Mouse (Mus musculus): Measurements from ENCODE around the gene Kmt2d. TPM values are rescaled to one million over a fixed set of nuclear protein-coding genes. Genes with fewer than 3 reads are reported as not detected.

Gene Kmt2d
- total and polyA plus RNA-seq, 3 experiments: 4.8 to 22.7 (median 14.1) TPM

DNA sequence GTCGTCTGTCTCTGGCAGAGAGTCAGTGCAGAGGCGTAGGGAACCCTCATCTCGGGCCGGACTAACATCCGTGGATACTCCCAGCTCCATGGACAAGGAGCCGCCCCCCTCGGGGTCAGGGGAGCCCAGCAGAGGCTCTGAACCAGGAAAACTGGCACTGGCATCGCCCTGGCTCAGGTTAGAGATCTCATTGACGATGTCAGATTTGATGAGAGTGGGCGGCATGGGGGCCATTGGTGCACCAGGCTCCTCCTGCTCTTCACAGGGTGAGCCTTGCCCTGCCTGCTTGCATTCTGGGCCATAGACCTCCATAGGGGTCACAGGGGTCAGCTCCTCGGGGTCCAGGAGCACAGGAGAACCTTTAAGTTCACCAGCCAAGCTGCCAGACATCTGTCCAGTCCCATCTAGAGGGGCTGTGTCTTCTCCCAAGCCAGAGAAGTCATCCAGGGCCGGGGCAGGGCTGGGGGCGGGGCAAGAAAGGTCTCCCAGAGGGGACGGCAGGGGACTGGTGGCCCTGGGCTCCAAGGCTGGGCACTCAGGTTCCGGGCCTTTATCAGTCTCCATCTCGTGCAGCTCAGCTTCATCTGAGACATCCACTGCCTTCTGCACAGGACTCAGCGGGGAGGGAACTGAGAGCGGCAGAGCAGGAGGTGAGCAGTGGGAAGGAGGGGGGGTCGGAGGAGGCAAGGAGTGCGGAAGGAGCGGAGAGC is 9.1 kb downstream of the Kmt2d start:
- no peak for DNase-seq (ENCODE audit: extremely low read depth)
- Histone ChIP-seq H3K9ac (ENCODE audit: insufficient read depth, low read depth) (no peak overlapping the region), H3K4me2 (ENCODE audit: insufficient read depth, low read depth, poor library complexity, severe bottlenecking) (no peak overlapping the region), H3K9me3 (replicated peaks; ENCODE audit: low read length) (no peaks in the 10 kb centered on the region), H3K4me3 (replicated peaks in 1 of 3; ENCODE audit: low read depth in 2 of 3, low read length in 2 of 3, poor library complexity in 1 of 3) (no peak overlapping the region), H3K27me3 (replicated peaks) (no peaks in the 10 kb centered on the region), H3K79me2 (replicated peaks; ENCODE audit: control insufficient read depth, extremely low read depth, insufficient read depth, poor library complexity, severe bottlenecking) (peaks cover 14% of the 10 kb centered on the region), H3K27ac (ENCODE audit: insufficient read depth, low read depth) (no peak overlapping the region), H3K36me3 (replicated peaks in 1 of 2; ENCODE audit: control insufficient read depth in 1 of 2, insufficient read depth in 1 of 2, low read length in 1 of 2) (peaks cover 97 to 99% of the 10 kb centered on the region in 2 experiments), H3K4me1 (ENCODE audit: control insufficient read depth in 1 of 2, insufficient read depth in 2 of 2) (peaks cover 0 to 4% of the 10 kb centered on the region in 2 experiments; a peak in 2 of 4 replicates)
- no peak for TF ChIP-seq BHLHE40 (IDR thresholded peaks at IDR 0.05; ENCODE audit: low read depth, low read length)
- no peak for TF ChIP-seq TCF12 (IDR thresholded peaks at IDR 0.05; ENCODE audit: low read depth, low read length)
- TF ChIP-seq MAZ (IDR thresholded peaks at IDR 0.05; ENCODE audit: low read depth, low read length): no peak
- dilution Hi-C loops (cut with MboI; ENCODE audit: extremely low pct_ligation_motif_present, extremely low pct_unique_long_range_greater_than_20kb, low sequenced_read_pairs) (no loop called here), in situ Hi-C loops (cut with MboI; ENCODE audit: low pct_ligation_motif_present, low pct_unique_long_range_greater_than_20kb, low sequenced_read_pairs) (no loop called here)

DNA sequence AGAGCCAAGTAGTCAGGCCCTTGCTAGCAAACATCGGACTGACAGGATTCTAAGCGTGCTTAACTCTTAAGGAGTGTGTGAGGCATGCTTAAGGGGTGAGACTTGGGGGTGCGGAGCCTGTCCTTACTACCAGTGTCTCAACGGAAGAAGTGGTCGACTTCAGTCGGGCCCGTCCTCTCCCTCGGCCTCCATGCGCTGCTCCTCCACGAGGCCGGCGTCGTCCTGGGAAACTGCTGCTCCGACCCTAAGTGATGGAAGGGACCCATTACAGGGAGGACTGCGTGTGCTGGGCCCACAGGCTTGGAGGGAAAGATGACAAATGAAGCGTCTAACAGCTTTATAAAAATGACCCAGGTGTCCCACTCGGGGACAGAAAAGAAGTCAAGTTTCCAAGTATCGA is 10.1 kb downstream of the Kmt2d start:
- Histone ChIP-seq H3K27ac (ENCODE audit: insufficient read depth, low read depth) (no peak overlapping the region), H3K79me2 (replicated peaks; ENCODE audit: control insufficient read depth, extremely low read depth, insufficient read depth, poor library complexity, severe bottlenecking) (peaks cover 5% of the 10 kb centered on the region), H3K4me1 (ENCODE audit: control insufficient read depth in 1 of 2, insufficient read depth in 2 of 2) (no peaks in the 10 kb centered on the region), H3K9ac (ENCODE audit: insufficient read depth, low read depth) (no peak overlapping the region), H3K36me3 (replicated peaks in 1 of 2; ENCODE audit: control insufficient read depth in 1 of 2, insufficient read depth in 1 of 2, low read length in 1 of 2) (peaks cover 98 to 99% of the 10 kb centered on the region in 2 experiments), H3K4me3 (replicated peaks in 1 of 3; ENCODE audit: low read depth in 2 of 3, low read length in 2 of 3, poor library complexity in 1 of 3) (no peak overlapping the region), H3K9me3 (replicated peaks; ENCODE audit: low read length) (no peaks in the 10 kb centered on the region), H3K27me3 (replicated peaks) (no peaks in the 10 kb centered on the region), H3K4me2 (ENCODE audit: insufficient read depth, low read depth, poor library complexity, severe bottlenecking) (no peak overlapping the region)
- no peak for DNase-seq (ENCODE audit: extremely low read depth)
- in situ Hi-C loops (cut with MboI; ENCODE audit: low pct_ligation_motif_present, low pct_unique_long_range_greater_than_20kb, low sequenced_read_pairs) (no loop called here), dilution Hi-C loops (cut with MboI; ENCODE audit: extremely low pct_ligation_motif_present, extremely low pct_unique_long_range_greater_than_20kb, low sequenced_read_pairs) (no loop called here)
- TF ChIP-seq TBP (conservative IDR thresholded peaks at IDR 0.05; ENCODE audit: low read depth, low read length) (no peak), JUN (IDR thresholded peaks at IDR 0.05; ENCODE audit: insufficient read depth, low read depth, low read length) (no peak), MAFK (IDR thresholded peaks at IDR 0.05; ENCODE audit: insufficient replicate concordance, low read length) (no peak), IRF4 (IDR thresholded peaks at IDR 0.05; ENCODE audit: low read depth, low read length) (no peak), NRF1 (IDR thresholded peaks at IDR 0.05; ENCODE audit: low read depth, low read length) (no peak), JUND (conservative IDR thresholded peaks at IDR 0.05; ENCODE audit: low read depth, low read length) (no peak), MAZ (IDR thresholded peaks at IDR 0.05; ENCODE audit: low read depth, low read length) (no peak)

DNA sequence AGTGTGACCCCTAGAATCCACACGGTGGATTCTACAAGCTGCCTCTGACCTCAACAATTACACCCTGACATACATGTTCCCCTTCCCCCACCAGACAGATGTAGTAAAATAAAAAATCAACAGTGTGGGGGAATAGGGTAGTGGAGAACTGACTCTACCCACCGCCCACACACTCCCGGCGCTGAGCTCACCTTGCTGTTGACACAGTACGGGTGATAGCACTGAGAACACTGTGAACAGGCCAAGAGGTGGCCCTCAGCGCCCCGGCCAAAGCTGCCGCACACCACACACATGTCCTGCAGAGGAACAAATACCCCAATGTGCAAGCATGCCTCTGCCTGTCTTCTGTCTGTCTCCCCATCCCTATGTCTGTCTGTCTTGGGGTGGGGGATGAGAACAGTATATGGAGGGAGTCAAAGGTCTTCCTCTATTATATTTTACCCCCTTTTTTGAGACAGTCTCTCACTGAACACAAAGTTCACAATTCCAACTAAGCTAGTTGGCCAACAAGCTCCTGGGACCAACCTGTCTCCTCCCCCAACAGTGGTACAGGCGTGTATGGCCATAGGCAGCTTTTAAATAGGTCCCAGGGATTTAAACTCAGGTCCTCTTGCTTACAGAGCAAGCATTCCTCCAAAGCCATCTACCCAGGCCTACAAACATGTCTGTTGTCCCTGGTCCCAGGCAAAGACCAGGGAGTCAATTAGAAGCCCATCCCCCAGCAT is 11.5 kb downstream of the Kmt2d start:
- Histone ChIP-seq H3K4me2 (ENCODE audit: insufficient read depth, low read depth, poor library complexity, severe bottlenecking) (no peak overlapping the region), H3K9ac (ENCODE audit: insufficient read depth, low read depth) (no peak overlapping the region), H3K27ac (ENCODE audit: insufficient read depth, low read depth) (no peak overlapping the region), H3K79me2 (replicated peaks; ENCODE audit: control insufficient read depth, extremely low read depth, insufficient read depth, poor library complexity, severe bottlenecking) (no peaks in the 10 kb centered on the region; the same call in 1 of the 2 replicates), H3K4me1 (ENCODE audit: control insufficient read depth in 1 of 2, insufficient read depth in 2 of 2) (no peaks in the 10 kb centered on the region), H3K36me3 (replicated peaks in 1 of 2; ENCODE audit: control insufficient read depth in 1 of 2, insufficient read depth in 1 of 2, low read length in 1 of 2) (peaks cover 98 to 99% of the 10 kb centered on the region in 2 experiments), H3K9me3 (replicated peaks; ENCODE audit: low read length) (no peaks in the 10 kb centered on the region), H3K4me3 (replicated peaks in 1 of 3; ENCODE audit: low read depth in 2 of 3, low read length in 2 of 3, poor library complexity in 1 of 3) (no peak overlapping the region), H3K27me3 (replicated peaks) (no peaks in the 10 kb centered on the region)
- dilution Hi-C loops (cut with MboI; ENCODE audit: extremely low pct_ligation_motif_present, extremely low pct_unique_long_range_greater_than_20kb, low sequenced_read_pairs): no loop called here
- TF ChIP-seq IRF4 (IDR thresholded peaks at IDR 0.05; ENCODE audit: low read depth, low read length) (no peak), RAD21 (IDR thresholded peaks at IDR 0.05; ENCODE audit: low read depth, low read length) (no peak), JUN (IDR thresholded peaks at IDR 0.05; ENCODE audit: insufficient read depth, low read depth, low read length) (no peak), HCFC1 (IDR thresholded peaks at IDR 0.05; ENCODE audit: low read depth, low read length) (no peak), SMC3 (IDR thresholded peaks at IDR 0.05; ENCODE audit: low read depth, low read length) (no peak), USF1 (IDR thresholded peaks at IDR 0.05; ENCODE audit: low read depth, low read length) (no peak), CTCF (conservative IDR thresholded peaks at IDR 0.05 in 1 of 2, IDR thresholded peaks at IDR 0.05 in 1 of 2; ENCODE audit: low read depth in 2 of 2, low read length in 2 of 2) (no peak), GABPA (IDR thresholded peaks at IDR 0.05; ENCODE audit: insufficient replicate concordance, low read depth, low read length) (no peak), TBP (conservative IDR thresholded peaks at IDR 0.05; ENCODE audit: low read depth, low read length) (no peak), TCF12 (IDR thresholded peaks at IDR 0.05; ENCODE audit: low read depth, low read length) (no peak), POLR2A (IDR thresholded peaks at IDR 0.05; ENCODE audit: low read depth, low read length) (no peak), MEF2A (IDR thresholded peaks at IDR 0.05; ENCODE audit: borderline replicate concordance, low read depth, low read length) (no peak), ETS1 (conservative IDR thresholded peaks at IDR 0.05; ENCODE audit: low read depth, low read length) (no peak), BHLHE40 (IDR thresholded peaks at IDR 0.05; ENCODE audit: low read depth, low read length) (no peak), ELF1 (IDR thresholded peaks at IDR 0.05; ENCODE audit: low read depth, low read length) (no peak), CHD2 (IDR thresholded peaks at IDR 0.05; ENCODE audit: low read length) (no peak), POLR2AphosphoS2 (IDR thresholded peaks at IDR 0.05; ENCODE audit: low read depth, low read length) (no peak)
- DNase-seq (ENCODE audit: extremely low read depth): no peak
- in situ Hi-C loops (cut with MboI; ENCODE audit: low pct_ligation_motif_present, low pct_unique_long_range_greater_than_20kb, low sequenced_read_pairs): no loop called here
